Mouse (Mus musculus): Measurements from ENCODE around the gene Rps17. TPM values are rescaled to one million over a fixed set of nuclear protein-coding genes. Genes with fewer than 3 reads are reported as not detected.

Rps17 gene
- polyA plus RNA-seq, 1 experiment from 2014 or later, result 1,280 TPM

- Histone ChIP-seq H3K4me1 (no peaks in the 10 kb centered on the region), H3K9me3 (no peaks in the 10 kb centered on the region), H3K27me3 (no peaks in the 10 kb centered on the region), H3K4me3 (no peak overlapping the region), H3K36me3 (no peaks in the 10 kb centered on the region), H3K4me2 (no peak overlapping the region), H3K9ac (no peak overlapping the region), H3K27ac (no peak overlapping the region)
- WGBS, result 93% methylated on average over 2 of the region's 2 CpGs
- no peak for ATAC-seq (ENCODE audit: insufficient number of reproducible peaks, low FRiP score, low TSS enrichment, low read depth)
Observed at GRCm38 (mm10) chr7:81303682-81304081, 41.4 kb downstream of the Rps17 start.

GRCm38 (mm10) chr7:81301323-81301722 is 43.7 kb downstream of the Rps17 start:
- Histone ChIP-seq H3K9me3 (no peaks in the 10 kb centered on the region), H3K27ac (no peak overlapping the region), H3K36me3 (no peaks in the 10 kb centered on the region), H3K4me2 (no peak overlapping the region), H3K4me1 (no peaks in the 10 kb centered on the region), H3K4me3 (no peak overlapping the region), H3K27me3 (no peaks in the 10 kb centered on the region), H3K9ac (no peak overlapping the region)
- 49% methylated on average over 7 of the region's 7 CpGs for WGBS
- no peak for ATAC-seq (ENCODE audit: insufficient number of reproducible peaks, low FRiP score, low TSS enrichment, low read depth)

DNA sequence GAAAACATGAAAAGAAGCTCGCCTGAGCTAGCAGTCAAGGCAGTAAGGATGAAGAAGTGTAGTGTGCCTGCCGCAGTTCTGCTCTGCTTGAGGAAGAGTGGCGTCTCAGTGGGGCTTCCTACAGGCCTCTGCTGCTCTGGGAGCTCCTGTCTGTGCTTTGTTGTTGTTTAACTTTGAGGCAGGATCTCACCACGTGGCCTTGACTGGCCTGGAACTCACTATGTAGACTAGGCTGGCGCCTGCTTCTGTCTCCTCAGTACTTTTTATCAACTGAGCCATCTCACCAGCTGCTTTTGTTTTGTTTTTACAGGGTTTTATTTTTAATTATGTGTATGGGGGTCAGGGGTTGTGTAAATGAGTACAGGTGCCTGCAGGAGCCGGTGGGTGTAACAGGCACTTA is 46.8 kb downstream of the Rps17 start:
- H3K9me3 ChIP-seq, result no peaks in the 10 kb centered on the region
- no peak overlapping the region for H3K4me3 ChIP-seq
- ATAC-seq (ENCODE audit: insufficient number of reproducible peaks, low FRiP score, low TSS enrichment, low read depth), result no peak
- no peaks in the 10 kb centered on the region for H3K36me3 ChIP-seq
- no peak overlapping the region for H3K9ac ChIP-seq
- H3K4me2 ChIP-seq, result no peak overlapping the region
- no peaks in the 10 kb centered on the region for H3K27me3 ChIP-seq
- WGBS, result 33% methylated on average over 6 of the region's 6 CpGs
- no peaks in the 10 kb centered on the region for H3K4me1 ChIP-seq
- H3K27ac ChIP-seq, result no peak overlapping the region

DNA sequence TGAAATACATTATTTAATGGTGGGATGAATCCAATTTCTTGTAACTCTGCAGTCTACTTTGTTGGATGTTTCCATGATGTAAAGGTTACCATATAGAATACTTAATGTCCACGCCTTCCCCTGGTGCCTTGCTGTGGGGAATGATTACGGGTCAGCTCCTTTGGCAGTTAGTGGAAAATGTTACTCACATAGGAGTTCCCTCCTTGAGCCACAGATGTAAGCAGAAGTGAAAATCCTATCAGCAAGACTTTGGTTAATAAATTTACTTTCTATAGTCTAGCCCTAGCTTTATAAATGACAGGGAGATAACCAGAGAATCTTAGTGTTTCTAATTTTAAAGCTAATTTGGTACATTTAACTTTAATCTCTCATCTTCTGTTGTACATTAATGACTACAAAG is 49.9 kb downstream of the Rps17 start:
- H3K4me1 ChIP-seq, result no peaks in the 10 kb centered on the region
- no peaks in the 10 kb centered on the region for H3K9me3 ChIP-seq
- no peak overlapping the region for H3K27ac ChIP-seq
- no peaks in the 10 kb centered on the region for H3K27me3 ChIP-seq
- H3K36me3 ChIP-seq, result no peaks in the 10 kb centered on the region
- no peak overlapping the region for H3K4me2 ChIP-seq
- 83% methylated on average over 2 of the region's 2 CpGs for WGBS
- H3K4me3 ChIP-seq, result no peak overlapping the region
- no peak for ATAC-seq (ENCODE audit: insufficient number of reproducible peaks, low FRiP score, low TSS enrichment, low read depth)
- no peak overlapping the region for H3K9ac ChIP-seq

Other genes starting within 250 kb of the Rps17 start
- 0.06 and 0.15 TPM in 2 replicates for gene Slc28a1, start 230.5 kb downstream of the Rps17 start, polyA plus RNA-seq (2015; fragmentation: Nextera tagmentation; extraction: Ambion mirVana)
- 4.7 and 5.1 TPM in 2 replicates for gene Pde8a, start 131.7 kb downstream of the Rps17 start, polyA plus RNA-seq (2015; fragmentation: Nextera tagmentation; extraction: Ambion mirVana)
- 0.56 and 0.68 TPM in 2 replicates for gene Cpeb1, start 110.2 kb upstream of the Rps17 start, polyA plus RNA-seq (2015; fragmentation: Nextera tagmentation; extraction: Ambion mirVana)
- 0.24 TPM in 2 replicates for gene Ap3b2, start 148.7 kb upstream of the Rps17 start, polyA plus RNA-seq (2015; fragmentation: Nextera tagmentation; extraction: Ambion mirVana)
- gene BC048679, start 153.0 kb upstream of the Rps17 start, polyA plus RNA-seq (2015; fragmentation: Nextera tagmentation; extraction: Ambion mirVana), result not detected in 2 replicates
- gene Fsd2, start 221.7 kb upstream of the Rps17 start, polyA plus RNA-seq (2015; fragmentation: Nextera tagmentation; extraction: Ambion mirVana), result 1.7 and 6.6 TPM in 2 replicates
- gene Whamm, start 226.0 kb upstream of the Rps17 start, polyA plus RNA-seq (2015; fragmentation: Nextera tagmentation; extraction: Ambion mirVana), result 4.6 TPM in 2 replicates